Comparison of ENCODE assay signal across 22 mouse cellular contexts in the genomic region with DNA sequence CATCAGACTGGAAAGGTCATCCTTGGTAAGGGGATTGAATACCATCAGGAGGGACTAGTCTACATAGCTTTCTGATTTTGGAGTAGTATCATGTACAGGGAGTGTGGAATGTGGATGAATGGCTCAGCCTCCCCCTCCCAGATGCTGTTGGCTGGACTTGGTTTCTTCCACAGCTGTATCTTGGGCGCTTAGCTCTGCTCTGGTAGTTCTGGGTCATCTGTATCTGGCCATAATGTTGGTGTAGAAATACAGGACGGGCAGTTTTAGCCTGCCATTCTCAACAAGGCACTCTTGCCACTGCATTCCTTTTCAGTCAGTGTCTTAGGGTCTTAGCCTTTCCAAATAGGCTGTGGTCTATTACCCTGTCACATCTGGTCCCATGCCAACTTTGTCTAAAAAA. TPM values are rescaled to one million over a fixed set of nuclear protein-coding genes. Genes with fewer than 3 reads are reported as not detected.
DNase-seq lines count a peak whose midpoint lies in the region; ATAC-seq and TF ChIP-seq lines count a peak whose summit lies in the region.
"Had no signal": no experiment of that assay in that cellular context is flagged by ENCODE, and none has a peak within 500 bp of the region (broad histone marks: within the 10 kb centered on the region; RNA-seq: fewer than 3 reads in every experiment).

No protein-coding gene starts in this region.

- no peak overlapping the region for H3K4me3 ChIP-seq in heart, embryonic 13.5 days
- no peak overlapping the region for H3K4me3 ChIP-seq in heart, postnatal 0 days (ENCODE audit: low read depth, low read length)
- H3K4me3 ChIP-seq in lung, embryonic 16.5 days (ENCODE audit: low read length) = no peak overlapping the region
- H3K4me3 ChIP-seq: embryonic facial prominence, embryonic 13.5 days; forebrain, embryonic 12.5 days had no signal

- peak overlapping the region; percentile 5; the same call in 1 of the 2 replicates for H3K4me2 ChIP-seq in heart, embryonic 13.5 days
- H3K4me2 ChIP-seq in heart, postnatal 0 days (ENCODE audit: low read depth, low read length) = no peak overlapping the region
- no peak overlapping the region for H3K4me2 ChIP-seq in lung, embryonic 16.5 days (ENCODE audit: low read depth, low read length)
- H3K4me2 ChIP-seq: embryonic facial prominence, embryonic 13.5 days; forebrain, embryonic 12.5 days had no signal

- TF ChIP-seq EP300 in heart, postnatal 0 days (IDR thresholded peaks at IDR 0.05; ENCODE audit: low read depth) = no peak

- no peak for DNase-seq in heart, postnatal 4 days
- no peak for DNase-seq in heart, postnatal 0 days (ENCODE audit: low spot score)
- no peak for DNase-seq in heart, postnatal 36 days
- DNase-seq in lung, adult 18-20 months = no peak
- no peak for DNase-seq in urinary bladder, postnatal 10 days (ENCODE audit: low spot score)
- DNase-seq: adrenal gland, postnatal 14 days; cerebellum, adult 18-20 months; cerebellum, adult 9-11 months; cerebellum, postnatal 36 days; gastrocnemius, postnatal 14 days; heart, adult 18-20 months; heart, postnatal 10 days; kidney, adult 11 months had no signal

- no peaks in the 10 kb centered on the region for H3K27me3 ChIP-seq in heart, embryonic 13.5 days (replicated peaks)
- H3K27me3 ChIP-seq in heart, postnatal 0 days (ENCODE audit: control insufficient read depth, insufficient read depth, low read length) = no peaks in the 10 kb centered on the region
- H3K27me3 ChIP-seq in lung, embryonic 16.5 days (ENCODE audit: control insufficient read depth, insufficient read depth, low read depth, low read length) = no peaks in the 10 kb centered on the region
- H3K27me3 ChIP-seq: CH12.LX; embryonic facial prominence, embryonic 13.5 days; forebrain, embryonic 12.5 days; Patski had no signal

- no peaks in the 10 kb centered on the region for H3K9me3 ChIP-seq in heart, embryonic 13.5 days
- H3K9me3 ChIP-seq in heart, postnatal 0 days (replicated peaks; ENCODE audit: control insufficient read depth, low read length) = no peaks in the 10 kb centered on the region
- H3K9me3 ChIP-seq in lung, embryonic 16.5 days (ENCODE audit: control insufficient read depth, low read length) = no peaks in the 10 kb centered on the region
- H3K9me3 ChIP-seq: embryonic facial prominence, embryonic 13.5 days; forebrain, embryonic 12.5 days had no signal

- 0 out of 2 replicates have a peak overlapping the region, but pooled peaks have one; percentile 16 for H3K27ac ChIP-seq in heart, embryonic 13.5 days (replicated peaks)
- H3K27ac ChIP-seq in heart, postnatal 0 days (ENCODE audit: low read depth) = 0 out of 2 replicates have a peak overlapping the region, but pooled peaks have one; percentile 12
- no peak overlapping the region for H3K27ac ChIP-seq in lung, embryonic 16.5 days (ENCODE audit: low read length)
- H3K27ac ChIP-seq: embryonic facial prominence, embryonic 13.5 days; forebrain, embryonic 12.5 days; hindbrain, postnatal 0 days had no signal

- intact Hi-C loops in heart, postnatal 36 days (cut with DNase I) = no loop called here

- no peak for TF ChIP-seq CTCF in heart, postnatal 0 days (IDR thresholded peaks at IDR 0.05; ENCODE audit: low read depth)

- H3K9ac ChIP-seq in heart, embryonic 13.5 days = no peak overlapping the region
- H3K9ac ChIP-seq in heart, postnatal 0 days (replicated peaks; ENCODE audit: low read depth, low read length) = no peak overlapping the region
- no peak overlapping the region for H3K9ac ChIP-seq in lung, embryonic 16.5 days (ENCODE audit: low read length)
- H3K9ac ChIP-seq: embryonic facial prominence, embryonic 13.5 days; forebrain, embryonic 12.5 days had no signal

- peaks cover 72% of the 10 kb centered on the region for H3K4me1 ChIP-seq in heart, embryonic 13.5 days
- H3K4me1 ChIP-seq in heart, postnatal 0 days (ENCODE audit: control insufficient read depth, insufficient read depth) = peaks cover 38% of the 10 kb centered on the region
- H3K4me1 ChIP-seq in lung, embryonic 16.5 days (replicated peaks; ENCODE audit: control insufficient read depth, insufficient read depth, low read length) = peaks cover 19% of the 10 kb centered on the region

- 67% methylated on average over 2 of the region's 2 CpGs for WGBS in heart, embryonic 13.5 days
- WGBS in heart, postnatal 0 days = 44% methylated on average over 2 of the region's 2 CpGs
- 66% methylated on average over 2 of the region's 2 CpGs for WGBS in lung, embryonic 16.5 days

- peaks cover 13% of the 10 kb centered on the region for H3K36me3 ChIP-seq in heart, embryonic 13.5 days
- H3K36me3 ChIP-seq in heart, postnatal 0 days (replicated peaks; ENCODE audit: control insufficient read depth, insufficient read depth, low read length) = no peaks in the 10 kb centered on the region
- peaks cover 2% of the 10 kb centered on the region; the same call in 1 of the 2 replicates for H3K36me3 ChIP-seq in lung, embryonic 16.5 days (ENCODE audit: control insufficient read depth, insufficient read depth, low read length)

- ATAC-seq in heart, embryonic 13.5 days (ENCODE audit: extremely low read depth, insufficient number of reproducible peaks, low FRiP score, low TSS enrichment) = no peak
- ATAC-seq in heart, postnatal 0 days (ENCODE audit: insufficient read depth, low read depth) = no peak
- ATAC-seq in lung, embryonic 16.5 days (ENCODE audit: low read depth) = peak; percentile 38; the same call in 1 of the 2 replicates
- ATAC-seq: activated CD4-positive, CD25-positive, alpha-beta regulatory T cell, adult 4 months; forebrain, embryonic 16.5 days; hindbrain, postnatal 0 days; Patski had no signal

RNA-seq across cellular contexts. Expression of gene Yy1, which starts 8.8 kb away (rescaled TPM):
- 9.8 and 11.7 TPM in 2 replicates for polyA plus RNA-seq in heart, embryonic 13.5 days (2015; fragmentation: Nextera tagmentation; extraction: Ambion mirVana)
- 10 to 100 TPM; 39.6 to 40.5 TPM for total RNA-seq in heart, postnatal 4 days (2021)
- 21.5 and 32.7 TPM in 2 replicates for total RNA-seq in heart, postnatal 0 days (2014; rRNA removed; ENCODE audit: low replicate concordance)
- polyA plus RNA-seq in heart, postnatal 0 days (2015; fragmentation: Nextera tagmentation; extraction: Ambion mirVana) = 7.1 and 7.6 TPM in 2 replicates
- total RNA-seq in heart, postnatal 36 days (2021) = 10 to 100 TPM; 38.3 to 42.7 TPM
- 14.6 and 14.9 TPM in 2 replicates for polyA plus RNA-seq in lung, embryonic 16.5 days (2015; fragmentation: Nextera tagmentation; extraction: Ambion mirVana)

RNA-seq across cellular contexts. Expression of gene Slc25a29, which starts 34.1 kb away (rescaled TPM):
- polyA plus RNA-seq in heart, embryonic 13.5 days (2015; fragmentation: Nextera tagmentation; extraction: Ambion mirVana) = 3.3 and 3.4 TPM in 2 replicates
- total RNA-seq in heart, postnatal 4 days (2021) = 1 to 10 TPM; 2.1 to 2.2 TPM
- 4.4 and 7.0 TPM in 2 replicates for total RNA-seq in heart, postnatal 0 days (2014; rRNA removed; ENCODE audit: low replicate concordance)
- polyA plus RNA-seq in heart, postnatal 0 days (2015; fragmentation: Nextera tagmentation; extraction: Ambion mirVana) = 2.4 and 3.0 TPM in 2 replicates
- total RNA-seq in heart, postnatal 36 days (2021) = 10 to 100 TPM in 1 of 2 experiments, 1 to 10 TPM in 1; 8.5 to 10.7 TPM
- polyA plus RNA-seq in lung, embryonic 16.5 days (2015; fragmentation: Nextera tagmentation; extraction: Ambion mirVana) = 7.5 and 7.8 TPM in 2 replicates

RNA-seq across cellular contexts. Expression of gene Slc25a47, which starts 34.2 kb away (rescaled TPM):
- polyA plus RNA-seq in heart, embryonic 13.5 days (2015; fragmentation: Nextera tagmentation; extraction: Ambion mirVana) = 5.8 and 5.9 TPM in 2 replicates
- total RNA-seq in heart, postnatal 4 days (2021) = 1 to 10 TPM; 7.1 to 7.5 TPM
- 11.3 and 15.3 TPM in 2 replicates for total RNA-seq in heart, postnatal 0 days (2014; rRNA removed; ENCODE audit: low replicate concordance)
- polyA plus RNA-seq in heart, postnatal 0 days (2015; fragmentation: Nextera tagmentation; extraction: Ambion mirVana) = 4.4 and 5.9 TPM in 2 replicates
- total RNA-seq in heart, postnatal 36 days (2021) = 1 to 10 TPM; 6.5 to 6.9 TPM
- polyA plus RNA-seq in lung, embryonic 16.5 days (2015; fragmentation: Nextera tagmentation; extraction: Ambion mirVana) = 9.3 and 9.5 TPM in 2 replicates
